Mouse (Mus musculus): Measurements from ENCODE around the gene Zhx3.

- TF ChIP-seq TAL1 (IDR thresholded peaks at IDR 0.05; ENCODE audit: low read length) = no peak
- no peak for TF ChIP-seq GATA1 (IDR thresholded peaks at IDR 0.05; ENCODE audit: low read length)
These were observed 32.0 kb downstream of the Zhx3 start for GRCm38 (mm10) chr2:160840838-160841237.
